Mouse (Mus musculus) right cerebral cortex, postnatal 10 days (tissue): Measurements from ENCODE around the gene Sh2d4b.

Experiments
- DNase-seq, 2 experiments: peaks; one replicate each; pipeline ENCODE4 v3.0.0; 2021; ENCODE audit warnings: low spot score in 2 of 2

Gene Sh2d4b

GRCm38 (mm10) chr14:40906770-40907169 is 13.7 kb upstream of the Sh2d4b start:
- DNase-seq = no peak

GRCm38 (mm10) chr14:40905813-40906212 is 12.7 kb upstream of the Sh2d4b start:
- no peak for DNase-seq

- no peak for DNase-seq
These were observed 9.4 kb upstream of the Sh2d4b start for GRCm38 (mm10) chr14:40902307-40903055.

- DNase-seq = no peak
These were observed 7.2 kb upstream of the Sh2d4b start for GRCm38 (mm10) chr14:40900267-40900666.

GRCm38 (mm10) chr14:40897916-40898315 is 4.8 kb upstream of the Sh2d4b start:
- DNase-seq = no peak

- DNase-seq = no peak
These were observed 2.6 kb upstream of the Sh2d4b start for GRCm38 (mm10) chr14:40895681-40896080.

GRCm38 (mm10) chr14:40894576-40895247 is 1.6 kb upstream of the Sh2d4b start:
- DNase-seq = peak; percentile 89 to 90

- no peak for DNase-seq
These were observed 818 bp upstream of the Sh2d4b start for GRCm38 (mm10) chr14:40893884-40894283.

- DNase-seq = no peak
These were observed 690 bp downstream of the Sh2d4b start for GRCm38 (mm10) chr14:40892326-40892825.

GRCm38 (mm10) chr14:40891506-40891905 is 1.6 kb downstream of the Sh2d4b start:
- no peak for DNase-seq

- DNase-seq = no peak
These were observed 3.4 kb downstream of the Sh2d4b start for GRCm38 (mm10) chr14:40889704-40890103.

- DNase-seq = no peak
These were observed 3.9 kb downstream of the Sh2d4b start for GRCm38 (mm10) chr14:40889181-40889580.

- DNase-seq = no peak
These were observed 6.5 kb downstream of the Sh2d4b start for GRCm38 (mm10) chr14:40886428-40887202.

GRCm38 (mm10) chr14:40885752-40886151 is 7.3 kb downstream of the Sh2d4b start:
- DNase-seq = no peak

GRCm38 (mm10) chr14:40885225-40885624 is 7.8 kb downstream of the Sh2d4b start:
- DNase-seq = no peak

GRCm38 (mm10) chr14:40874565-40874964 is 18.5 kb downstream of the Sh2d4b start:
- no peak for DNase-seq

- no peak for DNase-seq
These were observed 19.1 kb downstream of the Sh2d4b start for GRCm38 (mm10) chr14:40873961-40874360.

- DNase-seq = no peak
These were observed 22.5 kb downstream of the Sh2d4b start for GRCm38 (mm10) chr14:40870598-40870997.

GRCm38 (mm10) chr14:40864811-40865514 is 28.1 kb downstream of the Sh2d4b start:
- no peak for DNase-seq

GRCm38 (mm10) chr14:40863659-40864058 is 29.4 kb downstream of the Sh2d4b start:
- no peak for DNase-seq

GRCm38 (mm10) chr14:40863022-40863421 is 30.0 kb downstream of the Sh2d4b start:
- no peak for DNase-seq

GRCm38 (mm10) chr14:40852978-40853377 is 40.1 kb downstream of the Sh2d4b start:
- no peak for DNase-seq
